Mouse (Mus musculus) ES-E14 (cell line): ENCODE results near the gene Plekhg5. TPM values are rescaled to one million over a fixed set of nuclear protein-coding genes. Genes with fewer than 3 reads are reported as not detected.

Experiments used
- DNase-seq: peaks from one replicate; pipeline ENCODE4 v3.0.0-alpha.2; 2013; ENCODE audit warnings: low read depth, low spot score
- H3K27ac ChIP-seq: 2 replicates; pipeline ENCODE4 v1.5.1; 2012; ENCODE audit warnings: low read depth, mild to moderate bottlenecking, low read length, moderate library complexity, mixed read lengths; ENCODE audit not compliant: poor library complexity, insufficient read depth, severe bottlenecking
- H3K36me3 ChIP-seq: 2 replicates; pipeline ENCODE4 v1.6.1; 2012; ENCODE audit warnings: mild to moderate bottlenecking, low read length, moderate library complexity, mixed read lengths; ENCODE audit not compliant: control insufficient read depth, poor library complexity, insufficient read depth, severe bottlenecking
- H3K4me1 ChIP-seq, 2 experiments: fragments of 150-350 bp in 1 of 2; sonication (generic) in 1 of 2; 2 replicates each; pipeline ENCODE4 v1.6.1; 2012; ENCODE audit warnings: low read length in 2 of 2, mild to moderate bottlenecking in 1 of 2, mixed read lengths in 1 of 2; ENCODE audit not compliant: control insufficient read depth in 2 of 2, insufficient read depth in 2 of 2, poor library complexity in 1 of 2
- H3K4me3 ChIP-seq, 2 experiments: fragments of 150-350 bp in 1 of 2; sonication (generic) in 1 of 2; 2 replicates each; pipeline ENCODE4 v1.5.1; 2012; ENCODE audit warnings: low read length in 2 of 2, low read depth in 1 of 2, mild to moderate bottlenecking in 1 of 2, mixed read lengths in 1 of 2; ENCODE audit not compliant: insufficient read depth in 1 of 2, poor library complexity in 1 of 2, severe bottlenecking in 1 of 2
- H3K9ac ChIP-seq: 2 replicates; pipeline ENCODE4 v1.6.1; 2012; ENCODE audit warnings: low read depth, mild to moderate bottlenecking, low read length, mixed read lengths; ENCODE audit not compliant: poor library complexity, insufficient read depth, severe bottlenecking
- H3K9me3 ChIP-seq: fragments of 150-350 bp; sonication (generic); 2 replicates; pipeline ENCODE4 v1.6.1; 2012; ENCODE audit warnings: low read depth, mild to moderate bottlenecking, low read length; ENCODE audit not compliant: control insufficient read depth, insufficient read depth
- CHD2 ChIP-seq: IDR thresholded peaks from 2 replicates; pipeline ENCODE4 v1.6.1; 2014; ENCODE audit warnings: mild to moderate bottlenecking, low read depth, low read length, inconsistent platforms
- HCFC1 ChIP-seq: IDR thresholded peaks from 2 replicates; pipeline ENCODE4 v1.6.1; 2012; ENCODE audit warnings: low read length, inconsistent platforms, borderline replicate concordance; ENCODE audit not compliant: insufficient read depth
- MAFK ChIP-seq: IDR thresholded peaks from 2 replicates; pipeline ENCODE4 v1.6.1; 2014; ENCODE audit warnings: mild to moderate bottlenecking, low read depth, low read length, inconsistent platforms; ENCODE audit not compliant: insufficient read depth
- ZC3H11A ChIP-seq: IDR thresholded peaks from 2 replicates; pipeline ENCODE4 v1.6.1; 2012; ENCODE audit warnings: low read depth, mild to moderate bottlenecking, inconsistent platforms, low read length, borderline replicate concordance
- ZNF384 ChIP-seq: IDR thresholded peaks from 2 replicates; pipeline ENCODE4 v1.6.1; 2012; ENCODE audit warnings: low read depth, low read length, inconsistent platforms
- in situ Hi-C, 2 experiments: fragments of 600-800 bp; cut with MboI; formaldehyde crosslinking; loops; one replicate each; pipeline ENCODE4 v1.15.1; 2025; ENCODE audit warnings: low sequenced_read_pairs in 2 of 2, inconsistent platforms in 1 of 2; ENCODE audit not compliant: unreplicated experiment in 2 of 2
- total RNA-seq: library from RNA; depleted of rRNA; stranded (reverse); fragments of 300-350 nt; gene quantifications from 2 replicates; pipeline ENCODE4 v1.2.3, GENCODE M21; 2012

Plekhg5 gene
- total RNA-seq, 1 experiment = 37.3 TPM

- Histone ChIP-seq H3K36me3 (peaks cover 64% of the 10 kb centered on the region), H3K27ac (no peak overlapping the region), H3K9me3 (no peaks in the 10 kb centered on the region), H3K4me1 (peaks cover 3 to 28% of the 10 kb centered on the region in 2 experiments; a peak in 2 of 4 replicates), H3K4me3 (no peak overlapping the region), H3K9ac (no peak overlapping the region; the same call in 1 of the 2 replicates)
- TF ChIP-seq ZC3H11A = no peak
- TF ChIP-seq CHD2 = no peak
- TF ChIP-seq ZNF384 = no peak
- TF ChIP-seq HCFC1 = no peak
- no peak for TF ChIP-seq MAFK
- no peak for DNase-seq
- in situ Hi-C loops = no loop called here
Observed at GRCm38 (mm10) chr4:152043171-152043570, 29.1 kb upstream of the Plekhg5 start.

- DNase-seq = no peak
- TF ChIP-seq ZNF384 (no peak), HCFC1 (no peak), MAFK (no peak), ZC3H11A (no peak)
- in situ Hi-C loops = no loop called here
- Histone ChIP-seq H3K4me1 (peaks cover 3 to 25% of the 10 kb centered on the region in 2 experiments; a peak in 2 of 4 replicates), H3K36me3 (peaks cover 68% of the 10 kb centered on the region), H3K27ac (no peak overlapping the region), H3K9ac (no peak overlapping the region), H3K4me3 (no peak overlapping the region), H3K9me3 (no peaks in the 10 kb centered on the region)
Observed at GRCm38 (mm10) chr4:152044609-152045008, 27.7 kb upstream of the Plekhg5 start.

GRCm38 (mm10) chr4:152062390-152063110 is 9.7 kb upstream of the Plekhg5 start:
- Histone ChIP-seq H3K4me3 (no peak overlapping the region), H3K9me3 (no peaks in the 10 kb centered on the region), H3K4me1 (peaks cover 0 to 15% of the 10 kb centered on the region in 2 experiments; a peak in 2 of 4 replicates), H3K9ac (no peak overlapping the region), H3K27ac (no peak overlapping the region; the same call in 1 of the 2 replicates), H3K36me3 (peaks cover 31% of the 10 kb centered on the region)
- no peak for DNase-seq
- in situ Hi-C loops = no loop called here
- no peak for TF ChIP-seq HCFC1
- no peak for TF ChIP-seq ZNF384
- no peak for TF ChIP-seq CHD2
- no peak for TF ChIP-seq MAFK
- no peak for TF ChIP-seq ZC3H11A

- no peak for DNase-seq
- no peak overlapping the region for H3K27ac ChIP-seq
- in situ Hi-C loops = no loop called here
- peaks cover 0 to 7% of the 10 kb centered on the region in 2 experiments; a peak in 2 of 4 replicates for H3K4me1 ChIP-seq
- H3K36me3 ChIP-seq = no peaks in the 10 kb centered on the region
- H3K4me3 ChIP-seq = no peak overlapping the region
- no peak for TF ChIP-seq HCFC1
- H3K9me3 ChIP-seq = no peaks in the 10 kb centered on the region
- no peak overlapping the region for H3K9ac ChIP-seq
Observed at GRCm38 (mm10) chr4:152067280-152067679, 5.0 kb upstream of the Plekhg5 start.

- no peaks in the 10 kb centered on the region for H3K36me3 ChIP-seq
- in situ Hi-C loops = no loop called here
- no peak overlapping the region for H3K27ac ChIP-seq
Observed at GRCm38 (mm10) chr4:152068166-152068724, 4.1 kb upstream of the Plekhg5 start.

More at GRCm38 (mm10) chr4:152068166-152068724, 4.1 kb upstream of the Plekhg5 start:
- no peak for TF ChIP-seq HCFC1
- TF ChIP-seq ZNF384 = no peak
- TF ChIP-seq ZC3H11A = no peak
- no peak for TF ChIP-seq CHD2
- TF ChIP-seq MAFK = no peak
- DNase-seq = no peak
- no peak overlapping the region for H3K4me3 ChIP-seq
- H3K9me3 ChIP-seq = no peaks in the 10 kb centered on the region
- H3K9ac ChIP-seq = no peak overlapping the region
- H3K4me1 ChIP-seq = peaks cover 0 to 9% of the 10 kb centered on the region in 2 experiments; a peak in 2 of 4 replicates
